Mouse (Mus musculus): ENCODE measurements around the gene H2al1m.
"Not testable (repeated sequence)": the region's sequence is repeated elsewhere in the genome, so short reads cannot be mapped to it uniquely, and the experiment has no call there.

The H2al1m gene

DNA sequence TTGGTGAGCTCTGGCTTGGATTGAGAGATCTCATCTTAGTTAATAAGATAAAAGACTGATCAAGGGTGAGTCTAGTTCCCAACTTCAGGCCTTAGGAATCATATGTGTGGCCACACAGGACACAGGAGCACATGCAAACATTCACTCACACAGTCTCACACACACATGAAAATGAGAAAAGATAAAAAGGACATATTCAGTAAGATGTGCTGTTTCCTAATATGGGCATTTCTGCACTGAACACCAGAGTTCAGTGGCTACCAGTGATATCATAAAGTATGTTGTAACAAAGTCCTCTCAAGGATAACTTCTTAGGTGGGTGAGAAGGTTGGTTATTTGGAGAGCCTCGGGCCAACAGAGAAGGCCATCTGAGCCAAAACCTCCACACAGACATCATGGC lies at the start of gene H2al1m:
TSS of gene H2al1m (plus strand) at position 301 of the 400 bp plus-strand sequence.
- not testable (repeated sequence) for DNase-seq (ENCODE audit: low read depth)

DNA sequence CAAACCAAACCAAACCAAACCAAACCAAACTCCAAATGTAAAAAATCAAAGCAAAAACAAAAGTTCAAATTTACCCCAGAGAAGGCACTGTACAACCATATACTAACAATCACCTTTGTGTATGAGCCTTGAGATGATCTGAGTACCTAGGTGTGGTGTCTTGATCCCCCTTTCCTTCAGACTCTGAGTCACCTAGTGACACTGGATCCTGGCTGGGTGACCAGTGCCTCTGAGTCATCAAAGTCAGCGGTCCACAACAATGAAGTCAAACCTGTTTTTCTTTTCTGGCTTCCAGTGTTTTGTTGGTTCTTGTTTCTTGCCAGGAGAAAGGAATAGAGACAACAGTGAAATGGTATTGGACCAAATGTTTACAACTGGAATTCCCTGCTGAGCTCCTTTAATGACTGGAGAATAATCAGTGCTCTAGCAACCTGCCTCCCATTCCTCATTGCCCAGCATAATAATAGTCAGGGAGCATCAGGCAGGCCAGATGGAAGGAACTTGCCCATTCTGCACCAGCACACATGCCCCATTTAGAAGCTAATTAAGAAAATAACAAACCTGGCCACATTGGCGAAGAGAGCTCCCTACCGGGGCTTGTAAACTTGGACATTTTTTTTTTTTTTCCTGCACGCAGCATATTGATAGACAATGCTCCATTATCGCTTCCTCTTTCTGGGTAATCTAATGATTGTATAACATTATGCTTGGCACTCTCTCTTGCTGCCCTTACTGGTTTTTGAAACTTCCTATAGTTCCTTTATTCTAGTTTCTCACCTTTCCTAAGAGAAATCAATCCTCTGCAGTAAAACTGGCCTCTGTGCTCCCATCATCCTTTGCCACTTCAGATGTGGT lies 42.6 kb upstream of the H2al1m start:
- no peak for DNase-seq (ENCODE audit: low read depth)

DNA sequence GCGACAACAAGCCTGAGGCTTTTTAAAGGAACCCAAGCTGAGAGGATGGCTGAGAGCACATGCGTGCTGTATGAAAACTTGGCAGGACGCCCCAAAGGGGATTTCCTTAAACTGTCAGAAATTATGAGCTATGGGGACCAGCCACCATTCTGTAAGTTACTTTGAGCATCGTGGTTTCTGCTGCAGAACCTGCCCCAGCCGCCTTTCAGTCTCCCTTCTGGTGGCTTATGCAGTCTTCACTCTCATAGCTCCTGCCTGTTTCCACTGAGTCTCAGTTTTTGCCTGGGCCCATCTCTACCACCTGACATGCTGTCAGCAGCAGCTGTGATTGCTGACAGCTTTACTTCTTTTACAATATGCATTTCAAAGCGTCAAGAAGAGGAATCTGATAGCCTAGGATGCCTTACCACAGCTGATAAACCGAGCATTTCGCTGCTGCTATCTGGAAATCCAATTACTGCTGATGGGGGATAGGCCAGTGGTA lies 40.1 kb upstream of the H2al1m start:
- peak; percentile 17 for DNase-seq (ENCODE audit: low read depth)

DNA sequence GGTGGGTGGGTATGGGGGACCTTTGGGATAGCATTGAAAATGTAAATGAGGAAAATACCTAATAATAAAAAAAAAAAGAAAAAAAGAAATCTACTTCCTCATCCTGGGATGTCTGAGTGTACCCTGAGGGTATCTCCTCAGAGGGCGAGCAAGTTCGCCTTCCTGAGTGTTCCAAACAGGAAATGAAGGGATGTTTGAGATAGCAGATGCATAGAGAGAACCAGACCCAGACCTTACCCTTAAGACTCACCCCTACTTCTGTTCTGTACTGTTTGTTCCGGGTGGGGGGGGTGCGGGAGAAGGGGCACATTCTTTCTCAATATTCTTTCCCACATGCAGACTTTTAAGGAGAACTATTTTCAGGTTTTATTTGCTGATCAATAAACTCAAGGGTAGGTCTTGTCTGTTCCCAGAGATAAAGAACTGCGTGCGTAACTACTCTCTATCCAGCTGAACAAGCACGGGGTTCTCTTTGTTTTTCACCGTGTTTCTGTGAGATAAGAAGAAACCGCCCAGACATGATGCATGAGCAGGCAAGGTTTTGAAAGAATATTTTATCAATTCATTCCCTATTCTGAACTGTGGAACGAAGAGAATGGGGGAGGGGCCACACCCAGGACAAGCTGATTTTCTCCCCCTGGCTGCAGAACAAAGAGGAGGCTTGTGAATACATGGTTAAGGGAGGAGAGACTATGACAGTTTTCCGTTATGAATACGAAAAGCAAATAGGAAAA lies 38.8 kb upstream of the H2al1m start:
- DNase-seq (ENCODE audit: low read depth) = peak; percentile 45

DNA sequence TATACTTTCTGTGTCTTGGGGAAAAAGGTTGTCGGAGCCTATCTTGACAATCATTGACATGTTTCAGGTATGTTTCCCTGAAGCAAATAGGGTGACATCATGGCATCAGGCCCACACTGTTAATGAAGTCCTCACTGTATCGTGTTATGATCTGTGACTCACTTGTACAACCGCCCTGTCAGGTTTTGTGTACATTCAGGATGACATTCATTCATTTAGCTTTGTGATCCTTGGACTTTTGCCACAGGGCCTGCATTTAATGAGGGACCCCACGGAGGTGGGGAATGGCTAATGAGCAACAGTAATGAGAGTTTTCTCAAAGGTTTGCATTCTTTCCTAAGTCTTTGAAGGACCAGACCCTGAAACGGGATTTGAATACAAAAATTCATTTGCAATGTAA lies 34.7 kb upstream of the H2al1m start:
- DNase-seq (ENCODE audit: low read depth) = no peak

DNA sequence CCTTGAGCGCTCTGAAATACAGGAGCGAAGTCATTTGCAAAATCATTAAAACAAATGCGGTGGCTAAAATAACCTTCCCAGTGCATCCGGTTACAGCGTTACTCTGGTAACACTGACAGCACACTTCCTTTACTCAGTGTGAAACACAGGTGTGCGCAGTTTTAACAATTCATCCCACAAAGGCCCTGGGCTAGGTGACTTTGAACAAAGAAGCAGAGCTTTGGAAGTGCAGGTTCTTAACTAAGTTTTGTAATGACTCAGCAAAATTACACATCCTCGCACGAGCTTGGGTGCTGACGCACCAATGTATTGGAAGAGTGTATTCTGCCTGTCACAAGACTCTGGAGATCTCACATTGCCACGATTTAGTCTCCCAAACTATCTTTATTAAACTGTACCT lies 29.6 kb upstream of the H2al1m start:
- DNase-seq (ENCODE audit: low read depth) = no peak

DNA sequence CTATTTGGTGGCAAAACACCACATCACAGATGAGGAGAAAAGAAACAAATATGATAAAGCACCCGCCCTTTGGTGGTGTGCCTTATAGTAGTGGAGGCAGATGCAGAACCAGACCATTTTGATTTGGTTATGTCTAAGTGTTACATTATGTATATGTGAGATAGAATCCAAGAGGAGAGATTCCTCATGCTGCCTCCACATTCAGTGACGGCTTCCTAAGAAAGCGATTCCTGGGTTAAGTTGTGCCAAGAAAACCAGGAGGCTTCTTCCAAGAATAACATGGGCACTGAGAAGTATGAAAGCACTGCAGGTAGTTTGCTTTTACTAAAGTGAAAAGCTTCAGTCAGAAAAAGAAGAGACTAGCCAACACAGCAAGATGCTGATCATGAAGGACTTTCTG lies 28.7 kb upstream of the H2al1m start:
- DNase-seq (ENCODE audit: low read depth) = no peak

DNA sequence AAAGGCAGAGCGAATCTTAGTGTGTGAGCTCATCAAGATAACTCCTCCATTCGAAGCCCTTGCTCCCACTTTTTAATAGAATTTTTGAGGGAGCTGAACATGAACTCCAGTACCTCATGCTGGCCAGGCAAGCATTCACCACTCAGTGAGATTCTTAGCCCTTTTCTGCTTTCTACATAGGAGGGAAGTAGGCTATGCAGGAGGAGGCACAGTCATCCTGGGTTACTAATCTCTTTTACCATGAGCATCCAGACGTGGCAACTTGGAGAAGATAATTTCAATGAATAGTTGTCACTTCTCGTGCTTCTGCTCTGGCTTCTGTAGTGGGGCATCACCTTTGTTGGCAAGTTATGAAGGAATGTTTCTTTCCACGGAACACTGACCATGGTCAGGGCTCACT lies 26.8 kb upstream of the H2al1m start, which contains the start of gene Gm14862:
TSS of gene Gm14862 (minus strand) at position 134 of the 400 bp plus-strand sequence.
- DNase-seq (ENCODE audit: low read depth) = no peak

DNA sequence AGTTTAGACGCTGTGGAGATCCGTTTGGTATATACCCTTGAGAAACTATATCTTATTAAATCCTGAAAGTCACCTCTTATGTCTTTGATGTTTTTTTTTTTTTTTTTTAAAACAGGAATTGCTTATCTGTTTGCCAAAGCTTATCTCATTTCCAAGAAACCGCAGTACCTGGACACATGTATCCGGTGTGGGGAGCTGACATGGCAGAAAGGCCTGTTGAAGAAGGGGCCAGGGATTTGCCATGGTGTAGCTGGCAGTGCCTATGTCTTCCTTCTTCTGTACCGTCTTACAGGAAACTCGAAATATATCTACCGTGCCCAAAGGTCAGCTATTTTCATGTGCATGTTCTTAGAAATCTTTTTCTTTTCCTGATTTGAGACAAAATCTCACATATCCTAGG lies 25.7 kb upstream of the H2al1m start:
- DNase-seq (ENCODE audit: low read depth) = no peak

DNA sequence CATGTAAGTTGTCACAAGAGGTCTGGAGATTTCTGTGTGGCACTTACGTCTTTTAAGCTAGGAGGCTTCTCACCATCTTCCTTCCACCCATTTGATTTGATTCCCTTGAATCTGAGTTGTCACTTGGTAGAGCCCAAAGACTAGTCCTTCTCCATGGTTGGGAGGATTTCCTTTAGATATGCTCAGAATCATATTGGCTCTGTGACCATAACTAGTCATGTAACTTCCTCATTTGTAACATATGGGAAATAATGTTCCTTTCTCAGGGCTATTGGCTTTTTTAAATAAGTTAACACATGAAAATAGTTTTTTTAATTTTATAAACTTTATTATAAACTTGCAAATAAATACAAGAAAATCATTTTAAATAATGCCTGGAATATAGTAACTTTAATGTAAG lies 24.3 kb upstream of the H2al1m start:
- DNase-seq (ENCODE audit: low read depth) = peak; percentile 6

DNA sequence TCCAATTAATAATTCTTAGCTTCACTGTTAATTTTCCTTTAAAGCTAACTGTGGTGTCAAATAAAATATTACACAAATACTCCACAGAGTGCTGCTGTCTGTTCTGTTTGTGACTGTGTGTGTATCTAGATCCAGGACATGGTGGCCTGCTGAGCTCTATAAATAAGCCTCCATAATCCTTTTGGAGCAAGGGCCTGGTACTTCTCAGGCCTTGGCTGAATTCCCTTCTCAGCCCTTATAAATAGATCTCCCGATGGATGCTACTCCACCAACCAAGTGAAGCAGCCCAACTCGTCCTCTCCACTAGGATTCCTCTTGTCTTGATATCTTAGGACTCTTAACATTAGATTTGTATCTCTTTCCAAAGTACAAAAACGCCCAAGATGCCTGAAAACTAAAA lies 12.5 kb upstream of the H2al1m start:
- DNase-seq (ENCODE audit: low read depth) = no peak

DNA sequence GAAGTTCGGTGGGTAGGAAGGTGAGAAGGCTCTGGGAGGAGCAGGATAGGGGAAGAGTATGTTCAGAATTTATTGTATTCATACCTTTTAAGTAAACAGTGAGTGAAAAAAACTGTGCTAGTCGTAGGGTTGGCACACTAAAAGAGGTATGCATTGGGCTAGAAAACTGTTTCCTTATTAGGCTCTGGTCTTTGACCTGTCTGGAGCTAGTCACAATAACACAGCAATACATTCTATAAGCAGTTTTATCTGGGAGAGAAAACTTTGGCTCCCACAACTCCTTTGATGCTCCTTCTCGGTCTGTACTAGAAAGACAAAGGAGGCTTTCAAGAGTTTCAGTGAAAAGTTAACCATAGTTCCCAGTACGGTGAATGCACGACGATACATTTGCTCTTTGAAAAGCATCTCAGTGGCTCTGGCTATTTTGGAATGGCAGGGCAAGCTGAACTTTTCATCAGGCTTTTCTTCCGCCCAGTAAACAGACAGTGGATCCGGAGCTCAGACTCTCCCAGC lies 11.6 kb upstream of the H2al1m start:
- no peak for DNase-seq (ENCODE audit: low read depth)

DNA sequence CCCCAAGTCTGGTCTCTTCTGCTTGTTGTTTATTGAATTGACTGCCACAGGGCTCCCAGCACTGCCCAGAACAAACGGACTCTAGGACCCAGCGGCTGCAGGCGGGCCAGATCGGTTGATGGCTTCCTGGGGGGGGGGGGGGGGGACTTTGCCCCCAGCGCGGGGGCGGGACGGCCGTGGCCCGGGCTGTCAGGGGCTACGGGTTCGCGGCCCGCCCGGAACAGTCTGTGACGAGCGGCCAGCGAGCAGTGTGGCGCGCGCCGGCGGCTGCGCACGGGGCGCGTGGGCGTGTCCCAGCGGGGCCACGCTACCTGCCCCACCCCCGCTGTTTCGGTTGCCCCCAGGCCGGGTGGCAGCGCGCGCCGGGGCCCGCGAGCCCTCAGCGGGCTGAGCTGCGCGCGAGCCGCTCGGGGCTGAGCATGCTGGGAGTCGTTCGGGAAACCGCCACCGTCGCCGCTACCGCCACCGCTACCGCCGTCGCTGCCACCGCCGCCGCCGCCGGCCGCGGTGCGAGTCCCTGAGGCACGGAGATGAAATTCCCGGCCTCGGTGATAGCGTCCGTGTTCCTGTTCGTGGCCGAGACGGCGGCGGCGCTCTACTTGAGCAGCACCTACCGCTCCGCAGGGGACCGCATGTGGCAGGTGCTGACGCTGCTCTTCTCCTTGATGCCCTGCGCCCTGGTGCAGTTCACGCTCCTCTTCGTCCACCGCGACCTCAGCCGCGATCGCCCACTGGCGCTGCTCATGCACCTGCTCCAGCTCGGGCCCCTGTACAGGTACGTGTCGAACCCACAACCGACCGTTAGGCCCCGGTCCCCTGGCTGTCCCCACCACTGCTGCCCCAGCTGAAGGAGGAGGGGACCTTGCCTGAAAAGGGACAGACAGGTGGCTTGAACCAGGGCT lies 10.9 kb upstream of the H2al1m start, which contains the start of gene Xk:
TSS of gene Xk (plus strand) at position 297 of the 902 bp plus-strand sequence.
- peak; percentile 80 for DNase-seq (ENCODE audit: low read depth)

DNA sequence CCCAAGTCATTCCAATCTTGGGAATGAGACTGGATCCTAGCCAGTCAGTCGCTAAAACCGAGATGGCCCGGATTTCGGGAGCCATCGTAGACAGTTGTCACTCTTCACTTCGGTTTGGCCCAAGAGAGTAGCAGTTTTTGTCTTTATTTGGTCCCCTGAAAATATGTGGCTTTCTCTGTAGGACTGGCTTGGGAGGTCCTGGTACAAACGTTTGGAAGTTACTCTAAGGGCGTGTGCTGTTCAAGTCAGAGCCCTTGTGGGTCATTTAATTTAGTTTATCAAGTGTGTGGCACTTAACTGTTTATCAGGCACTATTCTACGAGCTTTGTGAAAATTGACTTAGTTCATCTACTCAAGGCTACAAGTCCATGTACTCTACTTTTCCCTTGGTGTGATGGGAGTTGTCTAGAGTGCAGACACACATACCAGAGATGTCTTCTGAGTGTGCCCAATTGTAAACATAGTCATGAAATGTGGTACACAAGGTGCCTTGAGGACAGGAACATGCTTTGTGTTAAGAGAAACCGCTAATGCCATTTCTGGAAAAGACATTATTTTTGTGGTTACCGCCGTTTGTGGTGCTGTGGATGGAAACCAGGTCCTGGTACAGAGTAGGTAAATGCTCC lies 10.1 kb upstream of the H2al1m start:
- DNase-seq (ENCODE audit: low read depth) = peak; percentile 18

DNA sequence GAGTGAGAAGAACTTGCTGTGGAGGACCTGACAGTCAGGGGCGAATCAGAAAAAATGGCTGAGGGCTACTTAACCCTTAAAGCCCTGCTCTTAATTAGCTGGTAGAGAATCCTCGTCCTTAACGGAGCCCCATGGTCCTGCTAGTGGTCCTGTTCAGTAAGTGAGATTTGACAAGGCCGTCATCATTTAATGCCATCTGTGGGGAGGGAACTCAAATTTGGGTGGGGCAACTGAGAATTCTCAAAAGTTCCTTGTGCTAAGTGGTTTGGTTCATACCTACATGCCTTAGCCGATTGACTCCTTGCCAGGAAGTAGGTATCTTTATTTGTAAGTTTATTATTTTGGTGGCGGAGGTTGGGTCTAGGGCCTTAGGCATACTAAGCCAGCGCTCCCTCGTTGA lies 9.2 kb upstream of the H2al1m start:
- DNase-seq (ENCODE audit: low read depth) = no peak

DNA sequence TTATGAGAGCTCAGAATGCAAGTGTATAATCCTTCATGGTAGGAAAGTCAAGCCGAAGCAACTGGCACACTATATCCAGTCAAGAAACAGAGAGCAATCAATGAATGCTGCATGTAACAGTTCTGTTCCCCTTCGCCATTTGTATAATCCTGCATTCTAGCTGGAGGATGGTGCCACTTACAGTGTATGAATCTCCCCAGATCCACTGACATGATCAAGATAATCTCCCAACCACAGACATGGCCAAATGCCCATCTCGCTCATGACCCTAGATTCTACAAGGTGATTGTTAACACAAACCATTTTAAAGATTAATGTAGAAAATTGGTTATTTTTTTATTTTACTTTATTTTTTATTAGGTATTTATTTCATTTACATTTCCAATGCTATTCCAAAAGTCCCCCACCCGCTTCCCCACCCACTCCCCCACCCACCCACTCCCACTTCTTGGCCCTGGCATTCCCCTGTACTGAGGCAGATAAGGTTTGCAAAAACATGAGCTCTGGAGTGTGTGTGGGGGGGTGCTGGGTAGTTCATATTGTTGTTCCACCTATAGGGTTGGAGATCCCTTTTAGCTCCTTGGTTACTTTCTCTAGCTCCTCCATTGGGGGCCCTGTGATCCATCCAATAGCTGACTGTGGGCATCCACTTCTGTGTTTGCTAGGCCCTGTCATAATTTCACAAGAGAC lies 9.7 kb downstream of the H2al1m start:
- not testable (repeated sequence) for DNase-seq (ENCODE audit: low read depth)

DNA sequence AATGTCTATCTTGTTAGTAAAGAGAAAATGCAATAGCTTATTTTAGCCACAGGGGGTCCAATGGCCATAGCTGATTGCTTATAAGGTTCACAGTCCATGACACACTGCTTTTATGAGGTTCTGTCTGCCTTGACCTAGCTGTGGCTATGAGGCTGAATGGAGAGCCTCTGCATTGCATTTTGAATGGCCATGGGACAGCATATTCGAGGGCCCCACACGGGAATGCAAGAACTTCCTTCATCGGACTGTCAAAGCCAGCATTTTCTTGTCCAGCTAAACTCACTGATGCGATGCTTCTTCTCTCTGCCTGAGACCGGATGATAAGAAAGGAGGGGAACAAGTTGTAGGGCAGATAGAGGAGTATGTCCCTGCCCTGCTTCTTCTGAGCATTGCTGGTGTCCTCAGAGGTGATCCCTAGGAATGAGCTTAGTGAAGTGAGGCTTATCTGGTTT lies 14.9 kb downstream of the H2al1m start:
- peak; percentile 23 for DNase-seq (ENCODE audit: low read depth)

DNA sequence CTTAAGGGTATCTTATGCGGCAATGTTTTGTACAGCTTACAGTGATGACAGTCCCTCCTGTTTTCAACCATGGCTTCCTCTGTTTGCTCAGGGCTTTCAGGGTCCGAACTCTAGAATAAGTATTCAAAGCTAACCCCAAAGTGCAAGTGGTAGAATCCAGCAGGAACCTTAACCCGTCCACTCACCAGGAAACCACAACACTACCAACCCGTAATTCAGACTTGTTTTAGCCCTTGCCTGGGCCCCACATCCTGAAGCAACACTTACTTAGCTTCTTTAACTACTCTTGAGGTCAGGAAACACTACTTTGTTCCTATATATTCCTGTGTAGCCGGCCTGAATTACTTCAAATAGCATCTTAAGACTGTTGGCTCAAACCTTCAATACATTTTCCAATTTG lies 19.2 kb downstream of the H2al1m start:
- peak; percentile 77 for DNase-seq (ENCODE audit: low read depth)

DNA sequence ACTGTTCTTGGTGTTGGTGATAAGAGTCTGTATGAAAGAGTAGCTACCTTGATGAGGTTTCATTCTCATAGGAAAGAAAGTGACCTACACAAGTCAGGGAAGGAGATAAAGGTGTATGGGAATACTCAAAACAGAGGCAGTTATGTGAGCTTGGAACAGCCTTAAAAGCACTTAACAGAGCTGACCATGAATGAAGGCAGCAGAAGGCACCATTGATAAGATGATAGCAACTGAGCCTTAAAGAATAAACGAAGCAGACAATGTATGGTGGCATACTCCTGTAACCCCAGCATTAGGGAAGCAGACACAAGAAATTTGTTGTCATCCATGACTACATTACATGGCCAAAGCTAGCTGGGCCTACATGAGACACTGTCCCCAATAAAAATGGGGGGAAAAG lies 19.9 kb downstream of the H2al1m start:
- no peak for DNase-seq (ENCODE audit: low read depth)

DNA sequence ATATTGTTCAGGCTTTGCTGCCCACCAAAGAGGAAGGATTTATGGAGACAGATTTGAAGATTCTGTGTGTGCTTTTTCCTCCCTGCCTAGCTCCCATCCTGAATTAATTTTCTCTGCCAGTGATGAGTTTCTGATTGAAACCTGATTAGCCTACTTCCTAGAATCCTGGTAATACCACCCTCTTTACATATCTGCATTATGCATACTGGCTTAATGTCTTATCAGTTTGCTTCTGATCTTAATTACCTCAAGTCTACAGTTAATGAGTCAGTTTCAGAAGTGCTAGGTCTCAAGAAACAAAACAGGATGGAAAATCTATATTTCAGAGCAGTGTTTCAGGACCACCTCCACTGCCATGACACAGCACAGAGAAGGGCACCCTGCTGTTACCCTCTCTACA lies 32.9 kb downstream of the H2al1m start:
- not testable (repeated sequence) for DNase-seq (ENCODE audit: low read depth)

DNA sequence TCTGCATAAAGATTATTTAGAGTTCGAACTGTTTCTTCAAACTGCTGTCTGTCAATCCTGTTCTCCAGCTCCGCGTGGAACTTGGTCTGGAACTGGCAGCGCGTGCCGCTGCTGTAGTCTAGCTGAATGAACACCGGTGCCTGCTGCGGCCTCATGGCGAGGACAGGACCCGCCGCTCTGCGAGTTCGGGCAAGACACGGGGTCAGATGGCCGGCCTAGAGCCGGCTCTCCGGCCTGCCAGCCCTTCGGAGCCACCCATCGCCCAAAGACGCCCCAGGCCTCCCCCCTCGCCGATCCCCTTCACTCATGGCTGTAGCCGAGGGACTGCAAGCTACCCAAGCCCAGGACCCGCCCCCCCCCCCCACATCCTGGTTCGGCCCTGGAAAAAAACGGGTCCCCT lies 44.4 kb downstream of the H2al1m start:
- DNase-seq (ENCODE audit: low read depth) = not testable (repeated sequence)

Data from 416B (cell line).